Mouse (Mus musculus) liver, embryonic 14.5 days (tissue): ENCODE measurements around the gene Plvap. TPM values are rescaled to one million over a fixed set of nuclear protein-coding genes. Genes with fewer than 3 reads are reported as not detected.
A peak's percentile ranks its signal among the peaks of the same experiment; 100 is the strongest.

Experiments used
- ATAC-seq: fragments of 200-750 bp; cut with Nextera tagmentation; 2 replicates; pipeline ENCODE4 v1.8.0; 2017; ENCODE audit warnings: moderate number of reproducible peaks, mild to moderate bottlenecking, moderate library complexity; ENCODE audit not compliant: insufficient read depth
- DNase-seq, 3 experiments: peaks; one replicate each; pipeline ENCODE4 v3.0.0-alpha.2; 2012 to 2013; ENCODE audit warnings: low read depth in 3 of 3, low spot score in 3 of 3
- H3K27ac ChIP-seq: fragments of 300-500 bp; sonication (generic); 2 replicates; pipeline ENCODE4 v1.5.1; 2014; ENCODE audit warnings: moderate library complexity, mild to moderate bottlenecking, control low read depth, inconsistent platforms
- H3K27me3 ChIP-seq: fragments of 300-500 bp; sonication (generic); 2 replicates; pipeline ENCODE4 v1.6.1; 2014; ENCODE audit warnings: mild to moderate bottlenecking, low read length, moderate library complexity; ENCODE audit not compliant: control insufficient read depth, insufficient read depth
- H3K36me3 ChIP-seq: fragments of 300-500 bp; sonication (generic); replicated peaks from 2 replicates; pipeline ENCODE4 v1.6.1; 2014; ENCODE audit warnings: low read depth; ENCODE audit not compliant: control insufficient read depth, insufficient read depth
- H3K4me1 ChIP-seq, 2 experiments: fragments of 200-500 bp in 1 of 2; fragments of 300-500 bp in 1 of 2; sonication (generic) in 1 of 2; replicated peaks; 2 replicates each; pipeline ENCODE4 v1.6.1; 2012 to 2014; ENCODE audit warnings: antibody characterized with exemption in 1 of 2, inconsistent platforms in 1 of 2, low read length in 1 of 2; ENCODE audit not compliant: control insufficient read depth in 2 of 2, insufficient read depth in 2 of 2
- H3K4me2 ChIP-seq: fragments of 300-500 bp; sonication (generic); 2 replicates; pipeline ENCODE4 v1.6.1; 2014; ENCODE audit warnings: low read depth, mild to moderate bottlenecking, control low read depth, moderate library complexity
- H3K4me3 ChIP-seq, 2 experiments: fragments of 200-500 bp in 1 of 2; fragments of 300-500 bp in 1 of 2; sonication (generic) in 1 of 2; 2 replicates each; pipeline ENCODE4 v1.5.1; 2012 to 2014; ENCODE audit warnings: low read depth in 2 of 2, low read length in 2 of 2, mild to moderate bottlenecking in 2 of 2, control low read depth in 1 of 2, inconsistent platforms in 1 of 2, moderate library complexity in 1 of 2; ENCODE audit not compliant: insufficient read depth in 1 of 2
- H3K9ac ChIP-seq: fragments of 300-500 bp; sonication (generic); replicated peaks from 2 replicates; pipeline ENCODE4 v1.6.1; 2014; ENCODE audit warnings: mild to moderate bottlenecking, control low read depth, moderate library complexity
- H3K9me3 ChIP-seq: fragments of 300-500 bp; sonication (generic); 2 replicates; pipeline ENCODE4 v1.6.1; 2016; ENCODE audit warnings: low read length, mixed read lengths; ENCODE audit not compliant: control insufficient read depth
- CTCF ChIP-seq: IDR thresholded peaks from 2 replicates; pipeline ENCODE4 v1.5.1; 2016; ENCODE audit warnings: antibody characterized with exemption, low read depth, control low read depth
- EP300 ChIP-seq: IDR thresholded peaks from 2 replicates; pipeline ENCODE4 v1.6.1; 2016; ENCODE audit warnings: antibody characterized with exemption, low read depth
- WGBS: fragments of 180-500 bp; shearing (Covaris S2); extraction: QIAGEN DNeasy Blood & Tissue Kit; methylation state at CpG from one replicate; pipeline ENCODE4 v1.1.7; 2014; ENCODE audit not compliant: insufficient replicate concordance; 5-methylcytosine and 5-hydroxymethylcytosine counted together
- polyA plus RNA-seq, 2 experiments: library from polyadenylated mRNA; depleted of rRNA in 1 of 2; stranded (reverse) in 1 of 2; unstranded in 1 of 2; fragments of >200 nt; fragmentation: Nextera tagmentation in 1 of 2; extraction: Ambion mirVana in 1 of 2; gene quantifications; 2 replicates each; pipeline versions ENCODE4 v1.2.1 to v1.2.3; 2012 to 2014

Plvap gene
- polyA plus RNA-seq, 2 experiments = 15.9 to 16.8 TPM

DNA sequence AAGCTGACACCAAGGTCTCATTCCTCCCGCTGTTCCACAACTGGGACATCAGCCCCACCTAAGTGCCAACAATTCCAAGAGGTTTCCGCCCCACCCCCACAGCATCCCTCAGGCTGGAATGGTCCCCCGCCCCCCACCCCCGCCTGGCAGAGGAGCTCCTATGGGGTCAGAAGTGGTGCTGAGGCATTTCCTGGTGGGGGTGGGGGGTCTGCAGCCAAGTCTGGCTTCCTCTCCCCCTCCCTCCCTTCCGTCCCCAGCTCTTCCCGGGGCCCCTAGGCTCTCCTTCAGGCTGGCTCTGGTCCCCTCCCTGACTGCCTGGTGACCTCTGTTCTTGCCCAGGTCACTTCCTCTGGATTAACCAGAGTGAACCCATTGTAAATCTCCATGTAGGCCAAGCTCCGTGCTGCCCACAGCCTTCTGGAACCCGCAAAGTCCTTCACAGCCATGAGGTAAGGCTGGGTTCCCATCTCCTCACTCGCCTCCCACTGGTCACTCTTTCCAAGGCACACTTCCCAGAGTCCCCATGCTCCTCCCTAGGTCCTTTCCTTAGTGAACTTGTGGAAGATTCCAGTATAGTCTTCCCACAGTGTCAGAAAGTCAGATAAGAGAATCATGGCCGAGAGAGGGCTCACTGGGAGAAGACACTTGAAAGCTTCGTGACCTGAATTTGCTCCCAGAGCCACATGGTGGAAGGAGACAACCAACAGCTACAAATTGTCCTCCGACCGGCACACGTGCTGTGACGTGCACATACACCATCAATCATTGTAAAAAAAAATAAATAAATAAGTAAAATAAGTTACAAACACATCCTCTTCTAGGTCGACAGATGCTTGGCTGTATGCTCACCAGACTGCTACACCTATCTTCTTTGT lies 12.5 kb downstream of the Plvap start:
- WGBS = 38% methylated on average over 15 of the region's 16 CpGs
- TF ChIP-seq EP300 = no peak

DNA sequence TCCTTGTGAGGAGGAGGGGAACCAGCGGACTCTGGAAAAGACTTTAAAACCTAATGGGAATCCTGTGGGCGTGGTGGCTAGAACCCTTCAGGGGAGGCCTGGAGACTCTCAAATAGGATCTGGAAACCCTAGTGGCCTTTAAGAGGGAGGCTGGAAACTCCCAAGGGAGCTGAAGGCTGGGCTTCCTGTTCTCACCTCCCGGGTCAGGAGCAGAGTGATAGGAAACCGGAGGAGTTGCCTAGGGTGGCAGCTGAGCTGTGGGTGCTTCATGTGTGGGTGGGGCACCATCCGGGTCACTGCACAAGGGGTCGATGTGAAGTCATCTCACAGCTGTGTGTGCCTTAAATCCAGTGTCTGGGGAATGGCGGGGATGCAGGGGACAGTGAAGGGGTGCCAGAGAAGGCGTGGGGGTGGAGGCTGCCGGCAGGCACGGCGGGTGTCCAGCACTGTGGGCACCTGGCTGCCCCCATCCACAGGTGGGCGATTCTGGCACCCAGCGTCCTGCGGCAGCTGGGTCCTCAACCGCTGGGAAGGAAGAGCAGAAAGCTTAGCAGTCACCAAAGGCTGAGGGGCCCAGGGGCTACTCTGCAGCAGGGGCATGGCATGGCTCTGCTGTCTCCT lies 13.6 kb downstream of the Plvap start:
- TF ChIP-seq CTCF (no peak), EP300 (no peak)
- Histone ChIP-seq H3K27me3 (no peaks in the 10 kb centered on the region), H3K4me3 (no peak overlapping the region), H3K4me2 (no peak overlapping the region), H3K27ac (no peak overlapping the region), H3K9ac (no peak overlapping the region), H3K36me3 (no peaks in the 10 kb centered on the region; the same call in 1 of the 2 replicates), H3K4me1 (peaks cover 0 to 2% of the 10 kb centered on the region in 2 experiments; a peak in 1 of 4 replicates), H3K9me3 (no peaks in the 10 kb centered on the region)
- DNase-seq (no peak), ATAC-seq (no peak)
- 51% methylated on average over 15 of the region's 15 CpGs for WGBS

More for the DNA sequence above, 12.5 kb downstream of the Plvap start:
- Histone ChIP-seq H3K36me3 (no peaks in the 10 kb centered on the region), H3K4me3 (no peak overlapping the region), H3K4me2 (no peak overlapping the region), H3K27ac (no peak overlapping the region), H3K27me3 (no peaks in the 10 kb centered on the region), H3K9ac (no peak overlapping the region), H3K9me3 (no peaks in the 10 kb centered on the region), H3K4me1 (peaks cover 0 to 2% of the 10 kb centered on the region in 2 experiments; a peak in 1 of 4 replicates)
- ATAC-seq = peak; percentile 31; the same call in 1 of the 2 replicates
- DNase-seq = no peak

DNA sequence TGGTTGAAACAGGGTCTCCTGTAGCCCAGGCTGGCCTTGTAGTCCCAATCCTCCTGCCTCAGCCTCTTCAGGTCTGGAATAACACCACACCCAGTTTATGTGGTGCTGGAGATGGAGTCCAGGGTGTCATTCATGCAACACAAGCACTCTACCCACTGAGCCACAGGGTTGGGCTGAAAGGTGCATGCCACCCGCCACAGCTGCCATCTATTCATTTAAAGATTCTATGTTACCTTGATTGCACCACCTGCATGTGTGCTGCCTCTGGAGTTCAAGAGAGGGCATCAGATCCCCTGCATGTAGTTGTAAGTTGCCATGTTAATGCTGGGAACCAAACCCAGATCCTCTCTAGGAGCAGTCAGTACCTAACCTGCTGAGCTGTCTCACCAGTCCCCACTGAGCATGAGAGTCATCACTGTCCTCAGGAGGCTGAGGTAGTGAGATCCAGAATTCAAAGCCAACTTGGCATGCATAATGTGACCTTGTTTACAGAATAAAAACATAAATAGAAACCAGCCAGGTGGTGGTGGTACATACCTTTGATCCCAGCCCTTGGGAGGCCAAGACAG lies 14.4 kb downstream of the Plvap start:
- Histone ChIP-seq H3K4me3 (no peak overlapping the region), H3K9ac (no peak overlapping the region), H3K27me3 (no peaks in the 10 kb centered on the region), H3K9me3 (no peaks in the 10 kb centered on the region), H3K27ac (no peak overlapping the region), H3K36me3 (no peaks in the 10 kb centered on the region; the same call in 1 of the 2 replicates), H3K4me1 (peaks cover 0 to 2% of the 10 kb centered on the region in 2 experiments; a peak in 1 of 4 replicates), H3K4me2 (no peak overlapping the region)
- 52% methylated on average over 1 of the region's 1 CpGs for WGBS
- TF ChIP-seq EP300 = no peak
- TF ChIP-seq CTCF = no peak
- DNase-seq (no peak), ATAC-seq (no peak)

DNA sequence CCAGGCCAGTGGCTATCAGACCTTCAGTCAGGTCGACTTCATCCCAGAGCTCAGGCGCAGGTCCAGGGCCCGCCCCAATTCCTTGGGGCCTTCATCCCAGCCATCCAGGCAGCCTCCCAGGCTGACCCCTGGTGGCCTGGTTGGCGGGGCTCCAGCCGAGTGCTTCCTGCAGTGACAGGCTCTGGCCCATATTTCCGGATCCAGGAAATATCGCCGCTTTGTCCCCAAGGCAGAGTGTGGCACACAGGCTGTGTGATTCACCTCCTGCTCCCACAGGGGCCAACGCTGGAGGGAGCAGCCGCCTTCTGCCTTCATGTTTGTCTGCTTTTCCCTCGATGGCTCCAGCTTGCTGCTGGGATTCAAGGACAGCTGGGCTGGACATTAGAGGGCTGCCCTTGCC lies 15.1 kb downstream of the Plvap start:
- Histone ChIP-seq H3K27me3 (no peaks in the 10 kb centered on the region), H3K27ac (no peak overlapping the region), H3K36me3 (no peaks in the 10 kb centered on the region; the same call in 1 of the 2 replicates), H3K4me3 (no peak overlapping the region), H3K4me2 (no peak overlapping the region), H3K4me1 (peaks cover 0 to 2% of the 10 kb centered on the region in 2 experiments; a peak in 1 of 4 replicates), H3K9me3 (no peaks in the 10 kb centered on the region), H3K9ac (no peak overlapping the region)
- ATAC-seq (no peak), DNase-seq (no peak)
- TF ChIP-seq EP300 (no peak), CTCF (peak; percentile 37)
- 50% methylated on average over 11 of the region's 11 CpGs for WGBS

DNA sequence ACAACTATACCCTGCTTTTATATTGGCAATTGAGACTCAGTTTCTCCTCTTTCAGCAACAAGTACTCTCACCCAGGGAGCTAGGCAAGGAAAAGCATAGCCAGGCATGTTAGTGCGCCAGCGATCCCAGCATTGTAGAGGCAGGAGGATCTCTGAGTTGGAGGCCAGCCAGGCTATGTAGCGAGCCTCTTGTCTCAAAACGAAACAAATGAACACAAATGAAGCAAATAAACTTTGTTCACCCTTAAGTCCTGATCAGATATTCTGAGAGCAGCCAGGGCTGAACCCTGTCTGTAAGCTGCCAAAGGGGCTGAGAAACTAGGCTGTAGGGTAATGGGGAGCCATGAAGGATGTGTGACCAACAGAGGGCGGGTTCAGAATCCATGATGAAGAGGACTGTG lies 15.7 kb downstream of the Plvap start:
- Histone ChIP-seq H3K4me3 (no peak overlapping the region), H3K4me1 (peaks cover 0 to 2% of the 10 kb centered on the region in 2 experiments; a peak in 1 of 4 replicates), H3K27ac (no peak overlapping the region), H3K36me3 (no peaks in the 10 kb centered on the region; the same call in 1 of the 2 replicates), H3K4me2 (no peak overlapping the region), H3K27me3 (no peaks in the 10 kb centered on the region), H3K9ac (no peak overlapping the region), H3K9me3 (no peaks in the 10 kb centered on the region)
- ATAC-seq (no peak), DNase-seq (no peak)
- WGBS = 81% methylated on average over 5 of the region's 5 CpGs
- TF ChIP-seq EP300 (no peak), CTCF (no peak)
